Mouse (Mus musculus): ENCODE results near the gene Flywch2.

Flywch2 gene

GRCm38 (mm10) chr17:23785561-23786471, at the start of gene Flywch2:
Gene Flywch2 (minus strand): TSS chr17:23786081.
- peak; percentile 76 for DNase-seq (ENCODE audit: extremely low read depth, low read depth)

- DNase-seq (ENCODE audit: extremely low read depth, low read depth): no peak
Measured at GRCm38 (mm10) chr17:23831201-23831600, 45.3 kb upstream of the Flywch2 start.

GRCm38 (mm10) chr17:23829064-23829619, 43.3 kb upstream of the Flywch2 start, which contains the start of gene Elob:
Gene Elob (minus strand): TSS chr17:23829136.
- peak; percentile 76 for DNase-seq (ENCODE audit: extremely low read depth, low read depth)

- DNase-seq (ENCODE audit: extremely low read depth, low read depth): no peak
Measured at GRCm38 (mm10) chr17:23828271-23829001, 42.6 kb upstream of the Flywch2 start.

- no peak for DNase-seq (ENCODE audit: extremely low read depth, low read depth)
Measured at GRCm38 (mm10) chr17:23825591-23825990, 39.7 kb upstream of the Flywch2 start.

GRCm38 (mm10) chr17:23823614-23824013, 37.7 kb upstream of the Flywch2 start:
- DNase-seq (ENCODE audit: extremely low read depth, low read depth): no peak

GRCm38 (mm10) chr17:23823018-23823417, 37.1 kb upstream of the Flywch2 start:
- no peak for DNase-seq (ENCODE audit: extremely low read depth, low read depth)

GRCm38 (mm10) chr17:23822094-23822493, 36.2 kb upstream of the Flywch2 start:
- no peak for DNase-seq (ENCODE audit: extremely low read depth, low read depth)

GRCm38 (mm10) chr17:23820731-23821130, 34.9 kb upstream of the Flywch2 start:
- DNase-seq (ENCODE audit: extremely low read depth, low read depth): no peak

GRCm38 (mm10) chr17:23819235-23819634, 33.4 kb upstream of the Flywch2 start:
- no peak for DNase-seq (ENCODE audit: extremely low read depth, low read depth)

GRCm38 (mm10) chr17:23818579-23818978, 32.7 kb upstream of the Flywch2 start:
- DNase-seq (ENCODE audit: extremely low read depth, low read depth): no peak

- DNase-seq (ENCODE audit: extremely low read depth, low read depth): no peak
Measured at GRCm38 (mm10) chr17:23815641-23816040, 29.8 kb upstream of the Flywch2 start.

- no peak for DNase-seq (ENCODE audit: extremely low read depth, low read depth)
Measured at GRCm38 (mm10) chr17:23807918-23808317, 22.0 kb upstream of the Flywch2 start.

- DNase-seq (ENCODE audit: extremely low read depth, low read depth): no peak
Measured at GRCm38 (mm10) chr17:23806867-23807266, 21.0 kb upstream of the Flywch2 start.

GRCm38 (mm10) chr17:23804426-23805085, 18.7 kb upstream of the Flywch2 start:
- DNase-seq (ENCODE audit: extremely low read depth, low read depth): no peak

GRCm38 (mm10) chr17:23803366-23804041, 17.6 kb upstream of the Flywch2 start:
- no peak for DNase-seq (ENCODE audit: extremely low read depth, low read depth)

- peak; percentile 98 for DNase-seq (ENCODE audit: extremely low read depth, low read depth)
Measured at GRCm38 (mm10) chr17:23802746-23803365, 17.0 kb upstream of the Flywch2 start.

GRCm38 (mm10) chr17:23801627-23802026, 15.7 kb upstream of the Flywch2 start:
- DNase-seq (ENCODE audit: extremely low read depth, low read depth): no peak

GRCm38 (mm10) chr17:23797316-23797715, 11.4 kb upstream of the Flywch2 start:
- no peak for DNase-seq (ENCODE audit: extremely low read depth, low read depth)

GRCm38 (mm10) chr17:23795323-23795722, 9.4 kb upstream of the Flywch2 start:
- no peak for DNase-seq (ENCODE audit: extremely low read depth, low read depth)

GRCm38 (mm10) chr17:23791079-23791357, 5.1 kb upstream of the Flywch2 start:
- no peak for DNase-seq (ENCODE audit: extremely low read depth, low read depth)
